Mouse (Mus musculus): ENCODE measurements around the gene B4galt4.

- TF ChIP-seq TAL1 (IDR thresholded peaks at IDR 0.05; ENCODE audit: low read length): no peak
- TF ChIP-seq GATA1 (IDR thresholded peaks at IDR 0.05; ENCODE audit: low read length): no peak
Observed at GRCm38 (mm10) chr16:38760239-38760638, 18.2 kb downstream of the B4galt4 start.
